ENCODE assay signal across 10 mouse cellular contexts in genomic region chr9:71578896-71579564, GRCm38 (mm10). TPM values are rescaled to one million over a fixed set of nuclear protein-coding genes. Genes with fewer than 3 reads are reported as not detected.
DNase-seq lines count a peak whose midpoint lies in the region; ATAC-seq and TF ChIP-seq lines count a peak whose summit lies in the region.
"Had no signal": no experiment of that assay in that cellular context is flagged by ENCODE, and none has a peak within 500 bp of the region (broad histone marks: within the 10 kb centered on the region; RNA-seq: fewer than 3 reads in every experiment).

No protein-coding gene starts in this region.

- H3K27ac ChIP-seq in layer of hippocampus, adult 2 months, result no peak overlapping the region
- H3K27ac ChIP-seq in intestine, embryonic 15.5 days, result no peak overlapping the region
- H3K27ac ChIP-seq: heart, embryonic 13.5 days had no signal

- H3K4me2 ChIP-seq in intestine, embryonic 15.5 days (replicated peaks), result no peak overlapping the region
- H3K4me2 ChIP-seq: heart, embryonic 13.5 days had no signal

- H3K4me1 ChIP-seq in intestine, embryonic 15.5 days (replicated peaks), result no peaks in the 10 kb centered on the region

- DNase-seq in frontal cortex, postnatal 14 days (ENCODE audit: low spot score in 2 of 2), result peak; percentile 7 to 29
- peak; percentile 10 to 13 for DNase-seq in layer of hippocampus, adult 2 months (ENCODE audit: low spot score in 2 of 2)
- no peak for DNase-seq in layer of hippocampus, adult 9-10 months (ENCODE audit: low spot score)
- peak; percentile 33 for DNase-seq in brain, adult 2 months (ENCODE audit: low read depth, low spot score)
- DNase-seq in adrenal gland, adult (ENCODE audit: inconsistent age in 2 of 2, low spot score in 1 of 2), result no peak
- no peak for DNase-seq in spleen, postnatal 14 days (ENCODE audit: low spot score in 2 of 2)
- DNase-seq: thymus, postnatal 4 days had no signal

- H3K4me3 ChIP-seq in layer of hippocampus, adult 2 months, result no peak overlapping the region
- H3K4me3 ChIP-seq in intestine, embryonic 15.5 days (replicated peaks), result no peak overlapping the region
- H3K4me3 ChIP-seq: heart, embryonic 13.5 days had no signal

- H3K9me3 ChIP-seq in intestine, embryonic 15.5 days, result no peaks in the 10 kb centered on the region
- H3K9me3 ChIP-seq: heart, embryonic 13.5 days had no signal

- ATAC-seq in frontal cortex, adult (ENCODE audit: low TSS enrichment), result no peak
- ATAC-seq in intestine, embryonic 15.5 days, result peak; percentile 65

- WGBS in intestine, embryonic 15.5 days, result 54% methylated on average over 7 of the region's 7 CpGs

- no peaks in the 10 kb centered on the region for H3K27me3 ChIP-seq in intestine, embryonic 15.5 days (replicated peaks)
- H3K27me3 ChIP-seq: heart, embryonic 13.5 days had no signal

- TF ChIP-seq CTCF in layer of hippocampus, adult 2 months (conservative IDR thresholded peaks at IDR 0.05), result no peak

- no peaks in the 10 kb centered on the region for H3K36me3 ChIP-seq in intestine, embryonic 15.5 days

- no peak overlapping the region for H3K9ac ChIP-seq in intestine, embryonic 15.5 days
- H3K9ac ChIP-seq: heart, embryonic 13.5 days had no signal

RNA-seq across cellular contexts. Expression of gene Myzap, which starts 13.1 kb away (rescaled TPM):
- total RNA-seq in layer of hippocampus, adult 2 months (2021), result 1 to 10 TPM; 1.1 to 1.9 TPM
- 8.5 and 8.8 TPM in 2 replicates for polyA plus RNA-seq in intestine, embryonic 15.5 days (2015; fragmentation: Nextera tagmentation; extraction: Ambion mirVana)

Comparison
In these comparisons a context has a peak if more than half of its experiments do, and no peak if none do; other contexts are left out.
1. DNase-seq: peak in frontal cortex, postnatal 14 days (2 of 2), layer of hippocampus, adult 2 months (2 of 2) and brain, adult 2 months (single experiment); none in layer of hippocampus, adult 9-10 months (single experiment), adrenal gland, adult (0 of 2) and spleen, postnatal 14 days (0 of 2).